Mouse (Mus musculus) olfactory bulb, adult 2 months (tissue): ENCODE measurements around the gene Celf5.

Source experiments
- CTCF ChIP-seq: fragments of 200-500 bp; IDR thresholded peaks from 2 replicates; pipeline ENCODE4 v1.5.1; 2012; ENCODE audit warnings: low read depth, mild to moderate bottlenecking, low read length, moderate library complexity; ENCODE audit not compliant: insufficient read depth
- POLR2A ChIP-seq: fragments of 200-500 bp; IDR thresholded peaks from 2 replicates; pipeline ENCODE4 v1.6.1; 2012; ENCODE audit warnings: mild to moderate bottlenecking, low read depth, low read length, moderate library complexity; ENCODE audit not compliant: insufficient read depth

GRCm38 (mm10) chr10:81432868-81433262 is 49.6 kb downstream of the Celf5 start:
- TF ChIP-seq POLR2A (no peak), CTCF (no peak)
